ENCODE assay signal across 9 mouse cellular contexts in genomic region chr8:95411309-95411972, GRCm38 (mm10). TPM values are rescaled to one million over a fixed set of nuclear protein-coding genes. Genes with fewer than 3 reads are reported as not detected.
A peak's percentile ranks its signal among the peaks of the same experiment; 100 is the strongest.
DNase-seq lines count a peak whose midpoint lies in the region; ATAC-seq and TF ChIP-seq lines count a peak whose summit lies in the region.
"Had no signal": no experiment of that assay in that cellular context is flagged by ENCODE, and none has a peak within 500 bp of the region (broad histone marks: within the 10 kb centered on the region; RNA-seq: fewer than 3 reads in every experiment).

No protein-coding gene starts in this region.

- H3K36me3 ChIP-seq in intestine, embryonic 14.5 days (ENCODE audit: control insufficient read depth, insufficient read depth, low read length): no peaks in the 10 kb centered on the region
- H3K36me3 ChIP-seq in intestine, postnatal 0 days (ENCODE audit: control insufficient read depth, insufficient read depth): no peaks in the 10 kb centered on the region
- H3K36me3 ChIP-seq in heart, embryonic 13.5 days: no peaks in the 10 kb centered on the region
- no peaks in the 10 kb centered on the region for H3K36me3 ChIP-seq in lung, embryonic 16.5 days (ENCODE audit: control insufficient read depth, insufficient read depth, low read length)

- 44% methylated on average over 10 of the region's 10 CpGs for WGBS in intestine, embryonic 14.5 days
- WGBS in intestine, postnatal 0 days: 52% methylated on average over 10 of the region's 10 CpGs
- WGBS in heart, embryonic 13.5 days: 26% methylated on average over 10 of the region's 10 CpGs
- 38% methylated on average over 10 of the region's 10 CpGs for WGBS in lung, embryonic 16.5 days

- H3K9me3 ChIP-seq in intestine, embryonic 14.5 days (ENCODE audit: control insufficient read depth, low read length): no peaks in the 10 kb centered on the region
- no peaks in the 10 kb centered on the region for H3K9me3 ChIP-seq in intestine, postnatal 0 days (ENCODE audit: control insufficient read depth)
- H3K9me3 ChIP-seq in heart, embryonic 13.5 days: no peaks in the 10 kb centered on the region
- no peaks in the 10 kb centered on the region for H3K9me3 ChIP-seq in lung, embryonic 16.5 days (ENCODE audit: control insufficient read depth, low read length)

- H3K9ac ChIP-seq in intestine, embryonic 14.5 days (ENCODE audit: low read length): no peak overlapping the region
- no peak overlapping the region for H3K9ac ChIP-seq in intestine, postnatal 0 days (ENCODE audit: low read depth, low read length)
- H3K9ac ChIP-seq in heart, embryonic 13.5 days: peak overlapping the region; percentile 33
- no peak overlapping the region for H3K9ac ChIP-seq in lung, embryonic 16.5 days (ENCODE audit: low read length)

- 0 out of 2 replicates have a peak, but pooled peaks cover 8% of the 10 kb centered on the region for H3K4me1 ChIP-seq in intestine, embryonic 14.5 days (replicated peaks; ENCODE audit: control insufficient read depth, insufficient read depth, low read length)
- no peaks in the 10 kb centered on the region for H3K4me1 ChIP-seq in intestine, postnatal 0 days (replicated peaks; ENCODE audit: control insufficient read depth, insufficient read depth, low read length)
- peaks cover 12% of the 10 kb centered on the region for H3K4me1 ChIP-seq in brown adipose tissue, adult 24 weeks (ENCODE audit: control insufficient read depth, insufficient read depth, insufficient read length, low read length)
- peaks cover 17% of the 10 kb centered on the region for H3K4me1 ChIP-seq in heart, embryonic 13.5 days
- H3K4me1 ChIP-seq in lung, embryonic 16.5 days (replicated peaks; ENCODE audit: control insufficient read depth, insufficient read depth, low read length): no peaks in the 10 kb centered on the region; the same call in 1 of the 2 replicates

- no peak for TF ChIP-seq CTCF in intestine, postnatal 0 days (IDR thresholded peaks at IDR 0.05; ENCODE audit: low read depth)

- ATAC-seq in intestine, embryonic 14.5 days (replicated peaks; ENCODE audit: low FRiP score, low TSS enrichment, low read depth): peak; percentile 78; the same call in 1 of the 2 replicates
- ATAC-seq in intestine, postnatal 0 days: no peak
- no peak for ATAC-seq in heart, embryonic 13.5 days (ENCODE audit: extremely low read depth, insufficient number of reproducible peaks, low FRiP score, low TSS enrichment)
- peak; percentile 64; the same call in 1 of the 2 replicates for ATAC-seq in lung, embryonic 16.5 days (ENCODE audit: low read depth)
- no peak for ATAC-seq in erythroblast, adult 5-6 weeks (replicated peaks; ENCODE audit: low FRiP score, poor library complexity, severe bottlenecking)

- H3K27ac ChIP-seq in intestine, embryonic 14.5 days (ENCODE audit: low read depth): no peak overlapping the region
- no peak overlapping the region for H3K27ac ChIP-seq in intestine, postnatal 0 days (ENCODE audit: low read depth, low read length)
- H3K27ac ChIP-seq in brown adipose tissue, adult 24 weeks (replicated peaks; ENCODE audit: low read depth, low read length): 0 out of 2 replicates have a peak overlapping the region, but pooled peaks have one; percentile 0
- H3K27ac ChIP-seq in heart, embryonic 13.5 days (replicated peaks): peak overlapping the region; percentile 54
- H3K27ac ChIP-seq in lung, embryonic 16.5 days (ENCODE audit: low read length): peak overlapping the region; percentile 61

- no peak overlapping the region for H3K4me2 ChIP-seq in intestine, embryonic 14.5 days (ENCODE audit: low read length)
- no peak overlapping the region for H3K4me2 ChIP-seq in intestine, postnatal 0 days (replicated peaks; ENCODE audit: low read depth)
- peak overlapping the region; percentile 24 for H3K4me2 ChIP-seq in heart, embryonic 13.5 days
- no peak overlapping the region; the same call in 1 of the 2 replicates for H3K4me2 ChIP-seq in lung, embryonic 16.5 days (ENCODE audit: low read depth, low read length)

- no peaks in the 10 kb centered on the region for H3K27me3 ChIP-seq in intestine, embryonic 14.5 days (replicated peaks; ENCODE audit: control insufficient read depth, insufficient read depth, low read length)
- H3K27me3 ChIP-seq in intestine, postnatal 0 days (replicated peaks; ENCODE audit: control insufficient read depth, insufficient read depth, low read length): no peaks in the 10 kb centered on the region
- H3K27me3 ChIP-seq in heart, embryonic 13.5 days (replicated peaks): no peaks in the 10 kb centered on the region
- no peaks in the 10 kb centered on the region for H3K27me3 ChIP-seq in lung, embryonic 16.5 days (ENCODE audit: control insufficient read depth, insufficient read depth, low read depth, low read length)

- H3K4me3 ChIP-seq in intestine, embryonic 14.5 days (ENCODE audit: low read depth, low read length): no peak overlapping the region
- no peak overlapping the region for H3K4me3 ChIP-seq in intestine, postnatal 0 days (ENCODE audit: low read depth, low read length)
- no peak overlapping the region for H3K4me3 ChIP-seq in brown adipose tissue, adult 24 weeks (ENCODE audit: insufficient read depth, low read depth, low read length)
- no peak overlapping the region for H3K4me3 ChIP-seq in heart, embryonic 13.5 days
- no peak overlapping the region for H3K4me3 ChIP-seq in lung, embryonic 16.5 days (ENCODE audit: low read length)

- no peak for DNase-seq in intestine, embryonic 14.5 days (ENCODE audit: low spot score)
- no peak for DNase-seq in yolk sac, embryonic 10.5 days (ENCODE audit: low spot score)
- no peak for DNase-seq in gastrocnemius, postnatal 10 days

RNA-seq across cellular contexts. Expression of gene Cfap20, which starts 23.2 kb away (rescaled TPM):
- polyA plus RNA-seq in intestine, embryonic 14.5 days (2014; fragmentation: Nextera tagmentation; extraction: Ambion mirVana): 157 and 159 TPM in 2 replicates
- 61.5 and 62.2 TPM in 2 replicates for polyA plus RNA-seq in intestine, postnatal 0 days (2015; fragmentation: Nextera tagmentation; extraction: Ambion mirVana)
- polyA plus RNA-seq in brown adipose tissue, adult 24 weeks (2012; ENCODE audit: insufficient read depth, insufficient read length, missing spikeins): 17.2 and 22.0 TPM in 2 replicates
- 151 and 167 TPM in 2 replicates for polyA plus RNA-seq in heart, embryonic 13.5 days (2015; fragmentation: Nextera tagmentation; extraction: Ambion mirVana)
- polyA plus RNA-seq in lung, embryonic 16.5 days (2015; fragmentation: Nextera tagmentation; extraction: Ambion mirVana): 149 and 156 TPM in 2 replicates
- 16.7 and 24.6 TPM in 2 replicates for total RNA-seq in erythroblast, adult 5-6 weeks (2015; ENCODE audit: low replicate concordance)
- total RNA-seq in erythroblast, adult 5-6 weeks (2017; ENCODE audit: low replicate concordance): 3.2 and 11.2 TPM in 2 replicates
- 10 to 100 TPM; 19.5 to 28.8 TPM for total RNA-seq in gastrocnemius, postnatal 10 days (2021)

RNA-seq across cellular contexts. Expression of gene Mmp15, which starts 59.4 kb away (rescaled TPM):
- polyA plus RNA-seq in intestine, embryonic 14.5 days (2014; fragmentation: Nextera tagmentation; extraction: Ambion mirVana): 21.4 and 22.2 TPM in 2 replicates
- polyA plus RNA-seq in intestine, postnatal 0 days (2015; fragmentation: Nextera tagmentation; extraction: Ambion mirVana): 9.9 and 11.9 TPM in 2 replicates
- polyA plus RNA-seq in brown adipose tissue, adult 24 weeks (2012; ENCODE audit: insufficient read depth, insufficient read length, missing spikeins): 6.1 and 6.5 TPM in 2 replicates
- 42.5 and 43.4 TPM in 2 replicates for polyA plus RNA-seq in heart, embryonic 13.5 days (2015; fragmentation: Nextera tagmentation; extraction: Ambion mirVana)
- polyA plus RNA-seq in lung, embryonic 16.5 days (2015; fragmentation: Nextera tagmentation; extraction: Ambion mirVana): 13.1 and 14.1 TPM in 2 replicates
- total RNA-seq in erythroblast, adult 5-6 weeks (2015; ENCODE audit: low replicate concordance): not detected in 2 replicates
- not detected in 2 replicates for total RNA-seq in erythroblast, adult 5-6 weeks (2017; ENCODE audit: low replicate concordance)
- 10 to 100 TPM; 37.5 to 44.2 TPM for total RNA-seq in gastrocnemius, postnatal 10 days (2021)
- total RNA-seq: MEL had no signal

Comparison
In these comparisons a context has a peak if more than half of its experiments do, and no peak if none do; other contexts are left out.
1. ATAC-seq: peak in intestine, embryonic 14.5 days (single experiment) and lung, embryonic 16.5 days (single experiment); none in intestine, postnatal 0 days (single experiment), heart, embryonic 13.5 days (single experiment) and erythroblast, adult 5-6 weeks (single experiment).
2. H3K27ac ChIP-seq: peak in brown adipose tissue, adult 24 weeks (single experiment), heart, embryonic 13.5 days (single experiment) and lung, embryonic 16.5 days (single experiment); none in intestine, embryonic 14.5 days (single experiment) and intestine, postnatal 0 days (single experiment).